Mouse (Mus musculus) kidney, adult 2 months (tissue): Measurements from ENCODE around the gene Ikzf2.

Source experiments
- CTCF ChIP-seq: fragments of 200-500 bp; conservative IDR thresholded peaks from 2 replicates; pipeline ENCODE4 v1.5.1; 2011; ENCODE audit warnings: low read depth, mild to moderate bottlenecking, control low read depth, low read length, moderate library complexity, mixed read lengths; ENCODE audit not compliant: insufficient read depth, insufficient read length
- POLR2A ChIP-seq: fragments of 200-500 bp; IDR thresholded peaks from one replicate; pipeline ENCODE4 v1.6.1; 2011; ENCODE audit warnings: low read depth, low read length, control low read depth

GRCm38 (mm10) chr1:69688961-69689360, 1.9 kb upstream of the Ikzf2 start:
- peak; percentile 91 for TF ChIP-seq CTCF
- no peak for TF ChIP-seq POLR2A
